Mouse (Mus musculus) kidney, embryonic 16.5 days (tissue): ENCODE results near the gene Xpo4. TPM values are rescaled to one million over a fixed set of nuclear protein-coding genes. Genes with fewer than 3 reads are reported as not detected.
A peak's percentile ranks its signal among the peaks of the same experiment; 100 is the strongest.

Experiments used
- ATAC-seq: fragments of 200-750 bp; cut with Nextera tagmentation; 2 replicates; pipeline ENCODE4 v1.8.0; 2017; ENCODE audit warnings: moderate TSS enrichment; ENCODE audit not compliant: low FRiP score, low TSS enrichment
- H3K27ac ChIP-seq: fragments of 300-500 bp; sonication (generic); 2 replicates; pipeline ENCODE4 v1.5.1; 2014; ENCODE audit warnings: low read length
- H3K27me3 ChIP-seq: fragments of 300-500 bp; sonication (generic); 2 replicates; pipeline ENCODE4 v1.6.1; 2014; ENCODE audit warnings: low read length, control low read depth, mixed read lengths; ENCODE audit not compliant: insufficient read depth
- H3K36me3 ChIP-seq: fragments of 300-500 bp; sonication (generic); 2 replicates; pipeline ENCODE4 v1.6.1; 2014; ENCODE audit warnings: low read length, control low read depth, mixed read lengths; ENCODE audit not compliant: insufficient read depth
- H3K4me1 ChIP-seq: fragments of 300-500 bp; sonication (generic); 2 replicates; pipeline ENCODE4 v1.6.1; 2014; ENCODE audit warnings: low read length, control low read depth, mixed read lengths; ENCODE audit not compliant: insufficient read depth
- H3K4me2 ChIP-seq: fragments of 300-500 bp; sonication (generic); replicated peaks from 2 replicates; pipeline ENCODE4 v1.6.1; 2014; ENCODE audit warnings: low read depth, low read length
- H3K4me3 ChIP-seq: fragments of 300-500 bp; sonication (generic); 2 replicates; pipeline ENCODE4 v1.5.1; 2014; ENCODE audit warnings: mild to moderate bottlenecking, low read length
- H3K9ac ChIP-seq: fragments of 300-500 bp; sonication (generic); replicated peaks from 2 replicates; pipeline ENCODE4 v1.6.1; 2014; ENCODE audit warnings: low read length
- H3K9me3 ChIP-seq: fragments of 300-500 bp; sonication (generic); 2 replicates; pipeline ENCODE4 v1.6.1; 2016; ENCODE audit warnings: low read length, control low read depth
- WGBS: fragments of 180-500 bp; shearing (Covaris S2); extraction: QIAGEN DNeasy Blood & Tissue Kit; methylation state at CpG from one replicate; pipeline ENCODE4 v1.1.7; 2014; 5-methylcytosine and 5-hydroxymethylcytosine counted together
- polyA plus RNA-seq: library from polyadenylated mRNA; unstranded; fragments of >200 nt; fragmentation: Nextera tagmentation; extraction: Ambion mirVana; gene quantifications from 2 replicates; pipeline ENCODE4 v1.2.1, GENCODE M21; 2015

The Xpo4 gene
- polyA plus RNA-seq, 1 experiment from 2014 or later = 19.8 TPM

DNA sequence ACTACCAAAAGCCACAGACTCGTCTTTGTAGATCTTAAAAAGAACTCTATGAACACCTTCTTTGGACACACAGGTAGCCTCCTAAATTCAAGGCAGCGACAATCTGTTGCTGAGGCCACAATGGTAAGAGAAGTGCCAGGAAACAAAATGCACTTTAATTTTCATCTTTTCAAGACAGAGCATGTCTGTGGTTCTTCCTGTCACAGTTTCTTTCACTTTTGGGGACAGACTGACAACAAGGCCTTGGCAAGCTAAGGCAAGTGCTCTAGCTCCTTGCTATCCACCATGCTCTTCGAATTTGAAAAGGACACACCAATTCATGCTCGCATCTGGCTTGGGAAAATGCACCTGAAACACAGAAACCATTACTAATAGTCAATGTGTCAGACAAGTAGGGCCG is 72.0 kb downstream of the Xpo4 start:
- ATAC-seq = no peak
- Histone ChIP-seq H3K9me3 (no peaks in the 10 kb centered on the region), H3K36me3 (peaks cover 61% of the 10 kb centered on the region), H3K4me2 (no peak overlapping the region), H3K4me3 (no peak overlapping the region), H3K27ac (no peak overlapping the region), H3K4me1 (no peaks in the 10 kb centered on the region), H3K9ac (no peak overlapping the region), H3K27me3 (no peaks in the 10 kb centered on the region)
- 92% methylated on average over 5 of the region's 5 CpGs for WGBS

GRCm38 (mm10) chr14:57591830-57592229 is 73.4 kb downstream of the Xpo4 start:
- Histone ChIP-seq H3K9ac (no peak overlapping the region), H3K4me3 (no peak overlapping the region), H3K27ac (no peak overlapping the region), H3K36me3 (peaks cover 59% of the 10 kb centered on the region), H3K4me1 (no peaks in the 10 kb centered on the region), H3K27me3 (no peaks in the 10 kb centered on the region), H3K9me3 (no peaks in the 10 kb centered on the region), H3K4me2 (no peak overlapping the region)
- ATAC-seq = no peak
- WGBS = 94% methylated on average over 3 of the region's 3 CpGs

- no peak overlapping the region for H3K9ac ChIP-seq
- H3K27me3 ChIP-seq = no peaks in the 10 kb centered on the region
- WGBS = 91% methylated on average over 2 of the region's 2 CpGs
- no peak overlapping the region for H3K4me2 ChIP-seq
- no peak overlapping the region for H3K27ac ChIP-seq
- no peak overlapping the region for H3K4me3 ChIP-seq
- peaks cover 14% of the 10 kb centered on the region for H3K36me3 ChIP-seq
- no peak for ATAC-seq
- H3K4me1 ChIP-seq = 0 out of 2 replicates have a peak, but pooled peaks cover 2% of the 10 kb centered on the region
- 0 out of 2 replicates have a peak, but pooled peaks cover 6% of the 10 kb centered on the region for H3K9me3 ChIP-seq
Measured at GRCm38 (mm10) chr14:57576364-57577060, 88.7 kb downstream of the Xpo4 start.

DNA sequence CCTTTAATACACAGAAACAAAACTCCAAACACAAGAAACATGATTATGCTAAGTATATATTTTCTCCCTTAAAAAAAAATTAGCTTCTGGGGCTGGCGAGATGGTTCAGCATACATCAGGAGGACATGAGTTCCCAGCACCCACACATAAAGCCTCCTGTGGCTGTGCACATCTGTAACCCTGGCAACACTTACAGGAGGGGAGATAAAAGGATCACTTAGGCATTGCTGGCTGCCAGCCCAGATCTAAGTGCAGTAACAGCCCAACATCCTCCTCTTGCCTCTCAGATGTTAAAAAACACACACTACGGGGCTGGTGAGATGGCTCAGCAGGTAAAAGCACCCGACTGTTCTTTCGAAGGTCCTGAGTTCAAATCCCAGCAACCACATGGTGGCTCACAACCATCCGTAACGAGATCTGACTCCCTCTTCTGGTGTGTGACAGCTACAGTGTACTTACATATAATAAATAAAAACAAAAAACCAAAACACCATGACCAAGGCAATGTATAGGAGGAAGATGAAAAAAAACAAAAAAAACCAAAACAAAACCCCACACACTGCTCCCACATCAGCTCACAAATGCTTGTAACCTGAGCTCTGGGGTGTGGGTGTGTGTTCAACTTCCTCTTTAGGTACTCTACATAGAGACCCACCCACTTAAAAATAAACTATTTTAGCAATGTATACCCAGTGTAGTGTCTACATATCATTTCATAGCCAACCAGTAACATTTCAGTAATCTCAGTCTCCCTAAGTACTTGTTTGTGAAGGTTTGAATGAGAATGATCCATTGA is 90.2 kb downstream of the Xpo4 start:
- 0 out of 2 replicates have a peak, but pooled peaks cover 6% of the 10 kb centered on the region for H3K9me3 ChIP-seq
- H3K4me2 ChIP-seq = no peak overlapping the region
- 81% methylated on average over 6 of the region's 6 CpGs for WGBS
- H3K4me3 ChIP-seq = no peak overlapping the region
- no peak overlapping the region for H3K27ac ChIP-seq
- peaks cover 14% of the 10 kb centered on the region for H3K36me3 ChIP-seq
- H3K27me3 ChIP-seq = no peaks in the 10 kb centered on the region
- H3K9ac ChIP-seq = no peak overlapping the region
- ATAC-seq = no peak
- peaks cover 8% of the 10 kb centered on the region for H3K4me1 ChIP-seq

- Histone ChIP-seq H3K4me1 (peaks cover 8% of the 10 kb centered on the region), H3K27ac (peak within 1 kb of the TSS; percentile 76), H3K27me3 (no peaks in the 10 kb centered on the region), H3K4me2 (peak within 1 kb of the TSS; percentile 70), H3K4me3 (peak within 1 kb of the TSS; percentile 69), H3K36me3 (peaks cover 10% of the 10 kb centered on the region; the same call in 1 of the 2 replicates), H3K9me3 (0 out of 2 replicates have a peak, but pooled peaks cover 6% of the 10 kb centered on the region), H3K9ac (peak within 1 kb of the TSS; percentile 81)
- 8% methylated on average over 35 of the region's 35 CpGs for WGBS
- ATAC-seq = peak; percentile 100
Measured at GRCm38 (mm10) chr14:57571155-57572133, 93.8 kb downstream of the Xpo4 start, which contains the start of gene Eef1akmt1. Gene Eef1akmt1 (minus strand): TSS chr14:57571612.

DNA sequence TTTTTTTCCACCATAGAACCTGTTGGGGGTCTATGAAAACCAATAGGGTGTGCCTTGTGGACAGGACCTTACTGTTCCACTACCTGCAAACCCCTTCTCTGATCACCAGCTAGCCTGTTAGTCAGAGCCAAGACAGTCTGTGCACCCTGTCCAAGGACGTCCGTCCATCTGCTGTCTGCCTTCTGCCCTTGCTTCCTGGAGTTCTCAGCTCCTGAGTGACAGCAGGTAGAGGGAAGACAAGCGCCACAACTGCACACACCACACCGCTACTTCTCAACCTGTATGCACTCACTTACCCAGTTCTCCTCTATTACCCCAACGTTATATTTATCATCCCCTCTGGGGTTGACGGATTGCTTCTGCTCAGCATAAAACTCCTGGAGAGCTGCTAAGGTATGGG is 99.6 kb downstream of the Xpo4 start:
- Histone ChIP-seq H3K9ac (no peak overlapping the region), H3K4me1 (peaks cover 2% of the 10 kb centered on the region; the same call in 1 of the 2 replicates), H3K4me2 (no peak overlapping the region), H3K27me3 (no peaks in the 10 kb centered on the region), H3K9me3 (no peaks in the 10 kb centered on the region), H3K36me3 (0 out of 2 replicates have a peak, but pooled peaks cover 2% of the 10 kb centered on the region), H3K27ac (no peak overlapping the region), H3K4me3 (no peak overlapping the region)
- no peak for ATAC-seq
- 88% methylated on average over 6 of the region's 6 CpGs for WGBS

DNA sequence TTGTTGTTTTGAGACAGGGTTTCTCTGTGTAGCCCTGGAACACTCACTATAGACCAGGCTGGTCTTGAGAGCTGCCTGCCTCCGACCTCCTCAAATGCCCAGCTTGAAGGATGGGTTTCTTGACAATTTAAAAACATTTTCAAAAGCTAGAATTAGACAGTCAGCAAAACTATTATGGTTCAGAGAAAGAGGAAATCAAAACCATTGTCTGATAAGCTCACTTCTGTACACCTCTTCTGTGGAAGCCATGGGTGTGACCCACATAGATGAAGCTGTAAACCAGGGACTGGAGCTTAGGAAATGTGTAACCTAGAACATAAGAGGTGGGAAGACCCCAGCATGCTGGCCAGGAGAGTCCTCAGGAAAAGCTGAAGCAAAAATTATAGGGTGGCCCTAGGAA is 108.3 kb downstream of the Xpo4 start:
- WGBS = 83% methylated on average over 1 of the region's 1 CpGs
- no peak overlapping the region for H3K4me3 ChIP-seq
- no peaks in the 10 kb centered on the region for H3K27me3 ChIP-seq
- ATAC-seq = no peak
- 0 out of 2 replicates have a peak, but pooled peaks cover 3% of the 10 kb centered on the region for H3K36me3 ChIP-seq
- H3K4me1 ChIP-seq = no peaks in the 10 kb centered on the region
- no peak overlapping the region for H3K27ac ChIP-seq
- H3K9me3 ChIP-seq = no peaks in the 10 kb centered on the region
- no peak overlapping the region for H3K4me2 ChIP-seq
- no peak overlapping the region for H3K9ac ChIP-seq

GRCm38 (mm10) chr14:57555471-57556070 is 109.7 kb downstream of the Xpo4 start:
- H3K36me3 ChIP-seq = 0 out of 2 replicates have a peak, but pooled peaks cover 3% of the 10 kb centered on the region
- no peaks in the 10 kb centered on the region for H3K9me3 ChIP-seq
- no peak overlapping the region for H3K4me2 ChIP-seq
- H3K4me1 ChIP-seq = no peaks in the 10 kb centered on the region
- H3K27me3 ChIP-seq = no peaks in the 10 kb centered on the region
- 79% methylated on average over 7 of the region's 7 CpGs for WGBS
- H3K4me3 ChIP-seq = no peak overlapping the region
- no peak overlapping the region for H3K9ac ChIP-seq
- H3K27ac ChIP-seq = no peak overlapping the region
- no peak for ATAC-seq

GRCm38 (mm10) chr14:57554434-57554833 is 110.8 kb downstream of the Xpo4 start:
- whole genome bisulfite sequencing = 77% methylated on average over 5 of the region's 5 CpGs
- Histone ChIP-seq H3K27me3 (no peaks in the 10 kb centered on the region), H3K36me3 (0 out of 2 replicates have a peak, but pooled peaks cover 3% of the 10 kb centered on the region), H3K9me3 (no peaks in the 10 kb centered on the region), H3K9ac (no peak overlapping the region), H3K4me2 (no peak overlapping the region), H3K4me3 (no peak overlapping the region), H3K4me1 (no peaks in the 10 kb centered on the region), H3K27ac (no peak overlapping the region)
- ATAC-seq = no peak
